Mouse (Mus musculus): ENCODE results near the gene Adprhl2. TPM values are rescaled to one million over a fixed set of nuclear protein-coding genes. Genes with fewer than 3 reads are reported as not detected.

Adprhl2 gene
- polyA plus RNA-seq, 1 experiment from 2014 or later = 33.8 TPM

GRCm38 (mm10) chr4:126275081-126275480 lies 46.4 kb downstream of the Adprhl2 start:
- Histone ChIP-seq H3K36me3 (ENCODE audit: control insufficient read depth, insufficient read depth, low read length) (peaks cover 7% of the 10 kb centered on the region; the same call in 1 of the 2 replicates), H3K27ac (replicated peaks) (no peak overlapping the region), H3K9me3 (ENCODE audit: control insufficient read depth, low read length) (no peaks in the 10 kb centered on the region), H3K9ac (ENCODE audit: low read length) (no peak overlapping the region), H3K27me3 (ENCODE audit: control insufficient read depth, insufficient read depth, low read length) (no peaks in the 10 kb centered on the region), H3K4me2 (replicated peaks; ENCODE audit: low read depth) (no peak overlapping the region), H3K4me1 (replicated peaks; ENCODE audit: control insufficient read depth, insufficient read depth) (no peaks in the 10 kb centered on the region), H3K4me3 (ENCODE audit: low read depth, low read length) (no peak overlapping the region)
- no peak for ATAC-seq (ENCODE audit: low FRiP score, low TSS enrichment)
- TF ChIP-seq EP300 (optimal IDR thresholded peaks at IDR 0.05) = no peak
- TF ChIP-seq CTCF (IDR thresholded peaks at IDR 0.05; ENCODE audit: low read depth) = no peak
- 88% methylated on average over 4 of the region's 4 CpGs for WGBS
- no peak for DNase-seq (ENCODE audit: low spot score)

- Histone ChIP-seq H3K27me3 (ENCODE audit: control insufficient read depth, insufficient read depth, low read length) (no peaks in the 10 kb centered on the region), H3K27ac (replicated peaks) (no peak overlapping the region), H3K9ac (ENCODE audit: low read length) (no peak overlapping the region), H3K4me1 (replicated peaks; ENCODE audit: control insufficient read depth, insufficient read depth) (no peaks in the 10 kb centered on the region), H3K9me3 (ENCODE audit: control insufficient read depth, low read length) (no peaks in the 10 kb centered on the region), H3K4me2 (replicated peaks; ENCODE audit: low read depth) (no peak overlapping the region), H3K4me3 (ENCODE audit: low read depth, low read length) (no peak overlapping the region), H3K36me3 (ENCODE audit: control insufficient read depth, insufficient read depth, low read length) (peaks cover 7% of the 10 kb centered on the region; the same call in 1 of the 2 replicates)
- TF ChIP-seq EP300 (optimal IDR thresholded peaks at IDR 0.05) (no peak), CTCF (IDR thresholded peaks at IDR 0.05; ENCODE audit: low read depth) (no peak)
- WGBS = 83% methylated on average over 13 of the region's 13 CpGs
- ATAC-seq (ENCODE audit: low FRiP score, low TSS enrichment) (no peak), DNase-seq (ENCODE audit: low spot score) (no peak)
Measured at GRCm38 (mm10) chr4:126273753-126274152, 47.8 kb downstream of the Adprhl2 start.

- H3K36me3 ChIP-seq (ENCODE audit: control insufficient read depth, insufficient read depth, low read length) = peaks cover 7% of the 10 kb centered on the region; the same call in 1 of the 2 replicates
- TF ChIP-seq CTCF (IDR thresholded peaks at IDR 0.05; ENCODE audit: low read depth) = no peak
- no peak for TF ChIP-seq EP300 (optimal IDR thresholded peaks at IDR 0.05)
- H3K27me3 ChIP-seq (ENCODE audit: control insufficient read depth, insufficient read depth, low read length) = no peaks in the 10 kb centered on the region
- no peak for DNase-seq (ENCODE audit: low spot score)
- no peak for ATAC-seq (ENCODE audit: low FRiP score, low TSS enrichment)
- H3K4me3 ChIP-seq (ENCODE audit: low read depth, low read length) = no peak overlapping the region
- H3K9me3 ChIP-seq (ENCODE audit: control insufficient read depth, low read length) = no peaks in the 10 kb centered on the region
- H3K27ac ChIP-seq (replicated peaks) = no peak overlapping the region
- no peak overlapping the region for H3K4me2 ChIP-seq (replicated peaks; ENCODE audit: low read depth)
- H3K4me1 ChIP-seq (replicated peaks; ENCODE audit: control insufficient read depth, insufficient read depth) = no peaks in the 10 kb centered on the region
- no peak overlapping the region for H3K9ac ChIP-seq (ENCODE audit: low read length)
- WGBS = 67% methylated on average over 3 of the region's 3 CpGs
Measured at GRCm38 (mm10) chr4:126269292-126269691, 52.2 kb downstream of the Adprhl2 start.

Other genes with a start within 250 kb of the Adprhl2 start
- gene Lsm10, start 225.1 kb downstream of the Adprhl2 start, polyA plus RNA-seq (2015; fragmentation: Nextera tagmentation; extraction: Ambion mirVana) = 41.8 and 46.5 TPM in 2 replicates
- gene Stk40, start 217.7 kb downstream of the Adprhl2 start, polyA plus RNA-seq (2015; fragmentation: Nextera tagmentation; extraction: Ambion mirVana) = 17.3 and 20.2 TPM in 2 replicates
- 39.7 and 39.9 TPM in 2 replicates for gene Eva1b, start 174.0 kb downstream of the Adprhl2 start, polyA plus RNA-seq (2015; fragmentation: Nextera tagmentation; extraction: Ambion mirVana)
- 8.4 and 12.0 TPM in 2 replicates for gene Sh3d21, start 158.2 kb downstream of the Adprhl2 start, polyA plus RNA-seq (2015; fragmentation: Nextera tagmentation; extraction: Ambion mirVana)
- 70.3 and 78.7 TPM in 2 replicates for gene Thrap3, start 118.9 kb downstream of the Adprhl2 start, polyA plus RNA-seq (2015; fragmentation: Nextera tagmentation; extraction: Ambion mirVana)
- gene Map7d1, start 65.4 kb downstream of the Adprhl2 start, polyA plus RNA-seq (2015; fragmentation: Nextera tagmentation; extraction: Ambion mirVana) = 15.2 and 17.8 TPM in 2 replicates
- gene Trappc3, start 59.4 kb downstream of the Adprhl2 start, polyA plus RNA-seq (2015; fragmentation: Nextera tagmentation; extraction: Ambion mirVana) = 80.7 and 84.6 TPM in 2 replicates
- 6.4 and 7.8 TPM in 2 replicates for gene Col8a2, start 34.9 kb downstream of the Adprhl2 start, polyA plus RNA-seq (2015; fragmentation: Nextera tagmentation; extraction: Ambion mirVana)
- 3.6 and 3.9 TPM in 2 replicates for gene Tekt2, start 4.0 kb upstream of the Adprhl2 start, polyA plus RNA-seq (2015; fragmentation: Nextera tagmentation; extraction: Ambion mirVana)
- gene Ago3, start 107.9 kb upstream of the Adprhl2 start, polyA plus RNA-seq (2015; fragmentation: Nextera tagmentation; extraction: Ambion mirVana) = 7.7 and 8.0 TPM in 2 replicates
- 2.5 and 2.8 TPM in 2 replicates for gene Ago1, start 146.9 kb upstream of the Adprhl2 start, polyA plus RNA-seq (2015; fragmentation: Nextera tagmentation; extraction: Ambion mirVana)
- gene Ago4, start 211.8 kb upstream of the Adprhl2 start, polyA plus RNA-seq (2015; fragmentation: Nextera tagmentation; extraction: Ambion mirVana) = 1.6 and 1.7 TPM in 2 replicates
- 5.9 and 8.9 TPM in 2 replicates for gene Clspn, start 235.2 kb upstream of the Adprhl2 start, polyA plus RNA-seq (2015; fragmentation: Nextera tagmentation; extraction: Ambion mirVana)

All from stomach, postnatal 0 days (tissue).